Mouse (Mus musculus): ENCODE results near the gene 1300017J02Rik.

DNA sequence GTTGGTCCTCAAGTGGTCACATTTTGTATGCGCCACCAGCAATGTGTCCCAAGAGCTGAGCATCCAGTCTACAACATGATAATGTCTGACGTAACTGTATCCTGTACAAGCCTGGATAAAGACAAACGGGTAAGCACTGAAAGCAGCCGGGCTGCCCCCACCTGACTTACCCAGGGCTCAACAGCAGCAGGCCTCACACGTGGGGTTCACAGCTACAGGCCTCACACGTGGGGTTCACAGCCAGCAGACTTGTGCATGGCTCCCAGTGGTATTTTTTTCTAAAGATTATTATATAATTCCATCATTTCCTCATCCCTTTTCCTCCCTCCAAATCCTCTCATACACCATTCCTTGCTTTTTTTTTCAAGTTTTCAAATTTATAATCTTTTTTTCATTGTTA lies 5.0 kb upstream of the 1300017J02Rik start:
- TF ChIP-seq POLR2A (IDR thresholded peaks at IDR 0.05; ENCODE audit: insufficient read depth, low read length) (no peak), CTCF (IDR thresholded peaks at IDR 0.05; ENCODE audit: low read depth, low read length) (no peak), EP300 (IDR thresholded peaks at IDR 0.05; ENCODE audit: insufficient read depth, low read depth, low read length) (no peak)

Measured in ES-Bruce4 (cell line).